Mouse (Mus musculus): ENCODE data around the gene Ptgis.
A peak's percentile ranks its signal among the peaks of the same experiment; 100 is the strongest.

The Ptgis gene

DNA sequence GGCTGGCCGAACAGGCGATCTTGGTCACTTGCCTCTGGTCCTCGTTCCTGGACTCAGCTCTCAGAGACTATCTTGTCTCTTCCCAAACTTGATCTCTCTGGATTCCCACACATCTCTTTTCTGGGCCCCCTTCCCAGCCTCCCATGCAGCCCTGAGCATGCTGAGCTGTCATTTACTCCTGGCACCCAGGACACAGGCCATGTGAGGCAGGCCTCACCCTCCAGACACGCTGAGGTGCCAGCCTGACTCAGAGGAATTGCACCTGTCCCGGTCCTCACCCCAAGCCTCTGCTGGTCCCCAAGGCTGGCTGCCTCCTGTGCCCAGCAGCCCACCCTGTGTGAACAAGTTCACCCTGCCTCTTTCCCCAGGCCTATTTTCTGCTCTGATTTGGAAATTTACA is 53.3 kb downstream of the Ptgis start:
- DNase-seq = no peak

DNA sequence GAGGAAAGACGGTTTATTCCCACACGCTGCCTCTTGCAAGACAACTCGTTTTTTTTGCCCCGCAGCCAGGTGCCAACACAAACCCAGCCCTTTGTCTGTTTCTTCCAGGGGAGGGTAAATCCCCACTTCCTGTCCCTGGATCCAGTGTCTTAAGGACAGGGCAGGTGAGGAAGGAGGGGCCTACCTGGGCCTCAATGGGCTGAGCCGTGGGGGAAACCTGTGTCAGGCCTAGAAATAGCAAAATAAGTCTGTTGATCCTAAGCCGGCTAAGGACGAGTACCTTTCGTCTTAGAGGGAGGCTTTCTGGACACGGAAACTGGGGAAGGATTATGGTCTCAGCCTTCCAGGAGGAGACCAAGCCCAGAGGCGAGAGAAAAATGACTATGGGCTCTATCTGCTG is 53.9 kb downstream of the Ptgis start:
- DNase-seq = no peak

DNA sequence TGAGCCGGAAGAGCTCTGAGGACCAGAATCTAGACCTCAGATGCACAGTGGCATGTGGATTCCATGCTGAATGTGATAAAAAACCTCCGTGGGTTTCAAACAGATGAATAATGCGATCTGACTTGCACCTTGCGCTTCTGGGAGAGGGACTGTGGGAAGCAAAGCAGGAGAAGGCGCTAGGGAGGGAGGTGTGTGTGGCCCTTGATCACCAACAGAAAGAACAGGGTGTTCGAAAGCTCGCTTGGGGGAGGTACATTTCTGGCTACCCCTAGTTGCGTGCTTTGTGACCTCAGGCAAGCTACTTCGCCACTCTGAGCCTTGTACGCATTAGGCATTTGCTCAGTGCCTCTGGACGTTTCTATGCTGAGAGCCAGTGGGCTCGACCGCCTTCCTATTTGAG is 54.4 kb downstream of the Ptgis start:
- DNase-seq = no peak

DNA sequence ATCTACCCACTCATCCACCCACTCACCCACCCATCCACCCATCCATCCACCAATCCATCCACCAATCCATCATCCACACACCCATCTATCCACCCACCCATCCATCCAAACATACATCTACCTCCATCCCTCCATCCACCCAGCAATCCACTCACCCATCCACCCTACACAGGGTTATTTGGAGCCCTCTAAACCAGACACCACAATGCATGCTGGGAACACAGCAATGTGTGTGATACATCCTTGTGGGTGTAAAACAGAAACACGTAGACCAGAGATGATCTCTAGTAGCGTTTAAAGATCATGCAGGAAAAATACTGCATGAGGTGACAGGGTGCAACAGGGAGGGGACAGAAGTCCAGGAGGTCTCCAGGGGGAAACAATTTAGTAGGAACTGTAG is 55.0 kb downstream of the Ptgis start:
- no peak for DNase-seq

DNA sequence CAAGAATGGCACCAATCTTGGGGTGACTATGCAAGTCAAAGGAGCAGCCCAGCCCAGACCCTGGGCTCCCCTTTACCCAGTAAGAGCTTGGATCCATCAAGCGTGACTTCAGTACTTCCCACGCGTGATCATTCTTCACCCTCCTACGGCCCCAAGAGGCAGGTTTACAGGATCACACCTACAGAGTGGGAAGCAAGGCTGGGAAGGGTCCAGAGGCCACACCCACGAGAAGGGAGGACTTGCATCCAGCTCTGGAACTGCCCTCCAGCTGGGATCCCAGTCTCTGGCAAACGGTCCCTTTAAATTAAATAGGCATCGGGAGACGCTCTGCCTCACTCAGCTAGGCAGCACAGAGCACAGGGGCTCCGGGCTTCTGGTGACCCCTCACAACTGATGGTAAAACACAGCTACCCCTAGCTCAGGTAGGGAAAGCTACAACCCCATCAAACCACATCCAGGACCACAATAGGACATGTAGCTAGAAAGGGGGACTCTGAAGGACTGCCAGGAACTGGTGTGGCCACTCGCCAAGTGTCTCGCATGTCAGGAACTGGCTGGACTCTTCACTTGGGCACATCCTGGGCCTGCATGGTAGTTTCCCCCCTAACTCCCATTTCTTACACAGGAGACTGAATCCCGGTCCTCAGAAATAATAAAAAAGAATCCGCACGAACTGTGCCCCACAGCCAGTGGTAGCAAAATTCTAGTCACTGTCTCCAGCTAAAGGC is 58.6 kb downstream of the Ptgis start:
- DNase-seq = no peak

DNA sequence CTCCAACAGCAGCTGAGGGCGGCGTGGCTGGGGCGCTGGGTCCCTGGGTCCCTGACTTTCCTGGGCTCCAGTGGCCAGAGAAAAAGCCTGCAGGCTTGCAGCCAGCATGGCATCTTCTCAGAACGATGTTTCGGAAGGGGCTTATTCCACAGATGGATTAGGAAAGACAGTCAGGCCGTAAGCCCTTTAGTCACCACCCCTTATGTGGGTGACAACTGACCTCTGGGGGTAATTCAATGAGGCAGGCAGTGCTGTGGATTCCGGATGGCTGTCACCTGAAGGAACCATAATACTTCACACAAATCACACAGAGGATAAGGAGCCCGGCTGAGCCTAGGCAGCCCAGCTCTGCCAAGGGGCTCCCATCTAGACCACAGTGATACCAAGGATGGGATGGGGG is 59.3 kb downstream of the Ptgis start:
- no peak for DNase-seq

DNA sequence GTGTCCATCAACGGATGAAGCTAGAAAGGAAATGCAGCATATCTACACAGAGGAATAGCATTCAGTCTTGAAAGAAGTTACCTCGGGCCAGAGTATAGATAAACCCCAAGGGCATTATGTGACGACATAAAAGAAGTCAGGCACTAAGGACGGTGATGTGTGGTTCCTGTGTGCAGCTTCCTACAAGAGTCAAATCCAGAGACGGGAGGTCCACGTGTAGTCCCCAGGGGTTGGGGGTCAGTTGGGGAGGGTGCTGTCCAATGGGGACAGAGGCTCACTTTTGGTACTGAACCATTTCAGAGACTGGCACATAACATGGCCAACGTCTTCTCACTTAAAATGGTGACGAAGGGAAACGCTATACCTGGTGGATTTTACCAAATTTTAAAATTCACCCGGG is 61.1 kb downstream of the Ptgis start:
- no peak for DNase-seq

DNA sequence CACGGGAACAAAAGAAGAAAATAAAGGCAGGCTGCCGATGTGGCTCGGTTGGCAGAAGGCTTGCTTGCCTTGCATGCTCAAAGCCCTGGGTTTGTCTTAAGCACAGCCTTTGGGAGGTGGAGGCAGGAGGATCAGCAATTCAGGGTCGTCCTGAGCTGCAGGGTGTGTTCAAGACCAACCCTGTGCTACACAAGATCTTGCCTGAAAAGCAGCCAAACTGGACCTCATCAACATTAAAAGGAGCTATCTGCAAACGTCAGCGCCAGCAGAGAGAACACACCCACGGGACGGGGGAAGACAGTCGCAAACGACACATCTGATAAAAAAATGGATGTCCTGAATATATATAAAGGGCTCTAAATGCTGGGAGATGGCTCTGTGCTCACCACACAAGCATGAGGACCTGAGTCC is 63.2 kb downstream of the Ptgis start:
- DNase-seq = no peak

DNA sequence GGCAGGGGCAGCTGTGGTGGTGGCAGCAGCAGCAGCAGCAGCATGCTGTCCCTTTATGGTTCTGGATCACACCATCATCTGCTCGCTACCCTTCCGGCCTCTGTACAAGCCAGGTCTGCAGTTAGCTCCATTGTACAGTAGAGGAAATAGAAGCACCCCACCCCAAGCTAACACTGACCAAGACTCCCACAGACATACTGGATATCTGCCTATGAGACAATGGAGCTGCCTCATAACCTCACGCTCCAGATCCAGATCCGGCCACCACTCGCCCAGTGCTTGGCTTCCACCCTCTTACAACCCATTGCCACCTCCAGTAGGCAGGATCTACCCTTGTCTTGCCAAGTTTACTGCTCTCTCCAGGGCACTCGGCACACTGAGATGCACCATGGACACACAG is 65.1 kb downstream of the Ptgis start:
- DNase-seq = no peak

DNA sequence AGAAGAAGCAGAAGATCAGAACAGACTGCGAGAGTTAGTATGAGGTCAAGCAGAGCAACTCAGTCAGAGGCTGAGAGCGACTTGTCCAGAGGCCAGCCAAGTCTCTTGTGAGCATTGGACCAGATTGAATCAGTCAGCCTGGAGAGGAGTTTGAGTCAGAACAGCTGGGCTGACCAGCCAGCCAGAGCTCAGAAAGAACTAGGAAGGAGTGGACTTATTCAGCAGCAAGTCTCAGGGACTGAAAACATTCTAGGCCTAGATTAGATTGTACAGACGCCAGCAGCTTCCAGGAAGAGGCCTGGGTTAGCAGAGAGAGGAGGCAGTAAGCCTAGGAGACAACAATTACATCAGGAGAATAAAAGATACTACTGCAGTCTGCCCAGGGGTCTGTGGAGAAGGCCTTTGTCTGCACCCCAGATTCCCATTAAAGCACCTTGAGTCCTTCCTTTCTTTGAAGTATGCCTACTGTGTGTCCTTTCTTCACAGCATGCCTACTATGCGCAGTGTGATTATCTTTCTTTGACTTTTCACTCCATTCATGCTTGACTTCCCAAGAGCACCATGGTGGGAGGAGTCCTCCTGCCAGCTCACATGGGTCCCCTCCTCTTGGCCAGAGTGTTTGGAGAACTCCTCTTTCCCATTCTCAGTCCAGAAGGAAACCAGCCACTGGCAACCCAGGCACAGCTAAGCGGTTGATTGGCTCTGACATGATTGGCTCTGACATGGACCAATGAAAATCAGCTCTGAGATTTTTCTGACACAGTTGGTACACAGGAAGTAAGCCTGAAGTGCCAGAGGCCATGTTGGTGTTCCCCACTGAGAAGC is 67.1 kb downstream of the Ptgis start:
- DNase-seq = peak; percentile 54

DNA sequence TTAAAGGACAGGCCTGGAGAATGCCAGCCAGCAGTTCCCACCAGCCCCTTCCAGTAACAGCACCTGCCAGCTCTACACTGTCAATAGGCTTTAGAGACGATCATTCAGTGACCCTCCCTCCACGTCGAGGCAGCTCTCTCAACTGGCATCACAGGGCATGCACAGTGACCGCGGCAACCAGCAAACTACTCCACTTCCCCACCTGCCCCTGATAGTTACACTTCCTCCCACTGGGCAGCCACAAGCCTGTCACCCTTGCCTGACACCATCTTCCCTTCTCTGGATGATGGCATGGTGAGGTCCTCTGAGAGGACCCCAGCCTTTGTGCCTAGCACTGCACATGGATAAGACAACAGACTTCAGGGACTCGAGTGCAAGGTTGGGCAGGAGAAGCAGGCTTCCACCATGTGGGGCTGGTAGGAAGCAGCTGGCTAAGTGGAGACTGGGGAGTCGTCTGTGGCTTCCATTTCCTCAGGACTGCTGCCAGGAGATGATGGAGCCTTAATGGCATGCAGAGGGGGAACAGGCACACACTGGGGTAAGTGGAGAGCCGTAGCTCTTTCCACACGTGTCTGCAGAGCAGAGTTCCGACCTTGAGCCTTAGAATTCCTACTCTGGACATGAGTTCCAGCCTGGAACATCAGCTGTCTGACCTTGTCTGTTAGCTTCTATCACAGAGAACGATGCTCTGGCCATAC is 72.7 kb downstream of the Ptgis start:
- peak; percentile 29 for DNase-seq

DNA sequence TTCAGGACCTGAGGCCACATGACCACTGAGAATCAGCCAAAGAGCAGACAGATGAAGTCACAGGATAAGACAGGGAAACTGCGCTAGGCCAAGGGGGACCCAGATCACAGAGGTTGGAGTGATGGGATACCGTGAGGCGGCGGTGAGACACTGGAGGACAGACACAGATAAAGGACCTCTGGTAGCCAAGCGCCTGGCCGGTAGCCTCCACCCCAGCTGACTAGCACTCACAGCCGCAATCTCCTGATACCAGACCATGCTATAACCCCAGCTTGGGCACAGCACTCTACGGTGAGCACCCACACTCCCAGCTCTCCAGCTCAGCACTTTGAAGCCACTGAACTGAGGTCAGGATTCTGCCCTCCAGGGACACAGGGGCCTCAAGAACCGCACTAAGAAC is 76.8 kb downstream of the Ptgis start:
- no peak for DNase-seq

DNA sequence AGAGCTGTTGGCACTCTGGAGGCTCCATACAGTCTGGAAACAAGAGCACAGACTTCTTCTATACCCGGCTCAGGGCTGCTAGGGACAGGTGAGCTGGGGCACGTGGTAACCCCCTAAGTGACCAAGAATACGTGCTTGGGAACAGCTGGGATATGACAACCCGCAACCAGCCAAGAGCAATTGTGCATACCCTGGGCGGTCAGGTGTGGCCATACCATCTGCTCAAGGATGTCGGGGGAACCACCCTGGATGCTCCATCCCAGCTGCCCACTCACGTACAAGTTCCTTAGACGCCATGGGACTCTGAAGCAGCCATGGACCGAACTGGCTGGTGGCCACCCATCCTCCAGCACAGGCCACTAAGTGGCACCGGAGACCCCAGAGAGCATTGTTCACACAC is 77.3 kb downstream of the Ptgis start:
- DNase-seq = no peak

DNA sequence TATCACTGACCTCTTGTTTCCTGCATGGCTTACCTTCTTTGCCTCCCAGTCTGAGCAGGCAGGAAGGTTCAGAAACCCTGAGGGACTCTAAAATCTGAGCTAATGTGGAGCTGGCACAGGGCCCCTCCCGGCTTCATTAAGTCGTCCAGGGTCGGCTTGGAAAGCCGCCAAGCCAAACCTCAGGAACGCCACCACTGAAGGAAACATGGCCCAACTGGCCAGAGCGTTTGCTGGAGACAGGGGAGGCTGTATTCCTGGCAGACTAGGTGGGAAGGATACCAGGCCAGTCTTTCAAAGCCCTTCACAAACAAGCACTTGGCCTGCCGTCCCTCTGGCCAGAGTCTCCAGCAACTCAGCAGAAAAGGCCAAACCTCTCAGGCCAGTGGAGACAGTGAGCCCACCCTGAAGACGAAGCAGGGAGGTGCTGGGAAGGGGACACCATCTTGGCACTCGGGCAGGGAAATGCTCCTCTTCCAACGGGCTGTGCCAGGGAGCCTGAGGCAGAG is 77.8 kb downstream of the Ptgis start:
- peak; percentile 30 for DNase-seq

DNA sequence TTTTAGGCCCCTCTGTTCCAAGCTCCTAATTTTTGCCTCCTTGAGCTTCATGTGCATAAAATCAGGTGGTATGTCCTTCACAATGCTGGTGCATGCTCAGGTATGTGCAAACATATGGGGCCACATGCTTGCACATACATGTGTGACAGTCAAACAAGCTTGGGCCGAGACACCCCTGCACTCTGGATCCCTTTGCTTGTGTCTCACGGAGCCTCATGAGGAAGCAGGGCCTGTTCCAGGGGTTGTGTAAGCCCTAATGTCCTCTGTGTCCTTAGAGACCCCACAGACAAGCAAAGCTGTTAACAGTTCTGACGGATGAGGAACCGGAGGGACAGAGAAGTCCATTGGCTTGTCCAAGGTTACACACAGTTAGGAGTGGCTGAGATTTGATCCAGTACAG is 80.7 kb downstream of the Ptgis start:
- no peak for DNase-seq

DNA sequence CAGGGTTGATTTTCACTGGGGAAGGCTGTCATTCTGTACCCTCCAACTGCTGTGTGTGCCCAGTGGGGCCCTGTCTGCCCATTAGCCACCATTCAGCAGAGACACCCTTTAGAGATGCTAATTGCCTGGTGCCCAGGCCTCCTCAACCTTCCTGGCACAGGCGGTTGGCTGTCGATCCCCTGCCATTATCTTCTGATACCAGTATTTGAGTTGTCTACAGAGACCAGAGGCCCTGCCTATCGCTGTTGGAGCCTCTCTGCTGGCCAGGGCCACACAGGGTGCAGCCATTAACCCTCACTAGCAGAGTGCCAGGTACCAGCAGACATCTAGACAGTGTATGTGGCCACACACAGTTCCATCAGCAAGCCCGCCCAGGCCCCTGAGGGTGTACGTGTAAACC is 81.6 kb downstream of the Ptgis start:
- no peak for DNase-seq

DNA sequence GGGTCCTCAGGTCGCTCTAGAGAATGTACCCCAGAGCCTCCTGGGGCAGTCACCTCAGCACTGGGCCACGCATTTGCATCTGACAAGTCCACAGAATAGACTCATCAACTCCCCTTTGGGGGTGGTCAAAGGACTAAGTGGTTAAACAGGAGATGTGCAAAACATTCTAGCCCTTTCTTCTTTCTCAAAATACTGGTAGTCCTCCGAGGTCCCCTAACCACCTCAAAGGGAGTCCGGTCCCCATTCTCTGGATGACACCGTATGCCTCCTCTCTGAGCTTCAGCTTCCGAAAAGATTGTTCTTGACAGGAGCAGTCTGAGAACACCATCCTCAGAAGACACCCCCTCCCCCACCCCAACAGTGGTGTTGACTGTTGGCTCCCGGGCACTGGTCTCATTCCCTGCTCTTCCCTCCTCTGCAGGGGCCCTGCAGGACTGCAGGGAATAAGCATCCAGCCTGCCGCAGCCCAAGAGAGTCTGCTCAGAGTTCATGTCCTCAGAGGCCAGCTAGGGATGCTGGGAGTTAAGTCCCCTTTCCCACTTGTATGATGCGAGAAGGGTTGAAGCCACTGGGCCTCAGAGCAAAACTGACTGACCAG is 84.2 kb downstream of the Ptgis start:
- no peak for DNase-seq

DNA sequence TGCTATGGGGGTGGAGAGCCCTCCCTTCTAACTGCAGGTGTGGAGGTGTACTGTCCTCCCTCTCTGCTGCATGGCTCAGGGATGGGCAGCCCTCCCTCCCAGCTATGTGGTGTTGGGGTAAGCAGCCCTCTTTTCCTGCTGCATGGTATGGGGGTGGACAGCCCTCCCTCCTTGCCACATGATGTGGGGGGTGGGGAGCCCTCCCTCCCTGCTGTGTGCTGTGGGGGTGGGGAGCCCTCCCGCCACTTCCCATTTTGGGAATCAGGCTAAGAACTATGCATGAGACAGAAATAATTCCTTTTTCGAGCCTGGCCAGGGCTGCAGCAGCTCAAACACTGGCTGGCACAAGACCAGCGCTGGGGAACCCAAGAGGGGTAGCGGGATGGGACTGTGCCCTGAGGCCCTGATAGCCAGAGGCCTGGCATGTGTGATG is 84.8 kb downstream of the Ptgis start:
- DNase-seq = no peak

DNA sequence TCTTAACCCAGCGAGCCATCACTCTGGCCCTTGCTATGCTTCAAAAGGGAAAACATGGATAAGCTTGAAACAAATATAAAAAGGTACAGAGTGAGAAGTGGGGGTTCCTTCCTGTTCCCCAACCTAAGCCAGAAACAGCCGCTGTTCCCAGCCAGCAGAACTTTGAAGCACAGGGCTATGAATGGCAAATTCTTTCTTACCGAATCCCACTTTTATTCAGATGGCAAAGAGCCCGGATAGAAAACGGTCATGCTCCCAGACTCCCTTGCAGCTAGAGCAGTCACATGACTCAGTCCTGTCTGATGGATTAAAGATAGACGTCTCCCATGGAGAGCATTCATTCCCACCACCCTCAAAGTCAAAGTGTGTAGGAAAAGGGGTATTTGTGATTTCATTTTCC is 89.5 kb downstream of the Ptgis start:
- DNase-seq = no peak

DNA sequence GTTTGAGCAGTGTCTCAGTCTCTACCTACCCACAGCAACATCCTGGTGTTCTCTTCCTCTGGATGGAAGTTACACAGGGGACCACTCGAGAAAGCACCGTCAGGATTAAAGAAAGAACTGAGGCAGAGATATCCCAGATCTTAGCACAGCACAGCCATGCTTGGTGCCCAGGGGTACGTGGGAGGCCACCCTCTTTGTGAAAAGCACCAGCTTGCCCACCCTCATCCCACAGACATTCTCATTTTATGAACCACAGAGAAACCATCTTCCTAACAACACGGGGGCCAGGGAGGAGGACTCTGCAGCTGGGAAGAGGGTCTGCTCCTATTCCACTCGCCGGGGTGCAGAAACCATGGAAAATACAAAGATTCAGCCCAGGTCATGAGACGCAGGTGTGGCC is 90.3 kb downstream of the Ptgis start:
- no peak for DNase-seq

DNA sequence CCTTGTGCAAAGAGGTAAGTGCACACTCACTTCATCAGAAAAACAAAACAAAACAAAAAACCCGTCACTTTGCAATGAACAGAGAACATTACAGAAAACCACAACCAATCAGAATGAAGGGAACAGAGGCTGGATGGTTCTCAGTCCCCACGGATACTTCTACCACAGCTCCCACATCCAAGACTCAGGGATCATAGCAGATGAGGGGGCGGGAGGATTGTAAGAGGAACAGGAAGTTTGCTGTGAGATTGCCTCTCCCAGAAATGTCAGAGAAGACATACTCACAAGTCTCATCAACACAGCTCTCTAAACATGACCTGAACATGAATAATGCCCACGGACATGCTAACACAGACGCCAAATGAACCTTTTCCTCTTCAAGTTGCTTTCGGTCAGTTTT is 91.4 kb downstream of the Ptgis start:
- no peak for DNase-seq

DNA sequence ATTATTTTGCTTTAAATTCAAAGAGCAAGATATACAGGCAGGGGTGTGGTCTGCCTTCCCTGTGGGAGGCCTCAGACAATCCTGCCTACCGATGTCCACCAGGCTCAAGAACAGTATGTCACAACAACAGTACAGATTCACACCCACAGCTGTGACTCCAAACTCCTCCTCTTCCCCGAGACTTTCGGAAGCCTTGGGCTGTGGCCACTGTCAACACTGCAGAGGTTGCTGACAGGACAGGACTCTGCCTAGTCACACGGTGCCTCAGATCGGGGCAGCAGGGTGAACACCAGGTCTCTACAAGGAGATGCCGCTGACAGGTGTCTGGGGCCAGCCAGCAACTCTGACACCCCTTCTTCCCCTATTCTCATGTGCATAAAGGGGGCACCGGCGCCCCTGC is 92.7 kb downstream of the Ptgis start:
- peak; percentile 20 for DNase-seq

DNA sequence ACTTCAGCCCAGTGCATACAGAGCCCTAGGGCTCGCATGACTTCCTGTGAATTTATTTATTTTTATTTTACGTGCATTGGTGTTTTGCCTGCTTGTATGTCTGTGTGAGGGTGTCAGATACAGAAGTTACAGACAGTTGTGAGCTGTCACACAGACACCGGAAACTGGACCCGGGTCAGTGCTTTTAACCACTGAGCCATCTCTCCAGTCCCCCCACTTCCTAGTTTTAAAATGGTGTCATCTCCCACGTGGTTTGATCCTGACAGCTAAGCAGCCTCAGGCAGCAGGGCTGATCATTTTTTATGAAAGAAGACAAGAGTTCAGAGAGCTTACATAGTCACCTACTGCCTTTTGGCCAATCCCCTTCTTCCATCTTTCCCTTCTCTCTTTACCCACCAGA is 94.5 kb downstream of the Ptgis start:
- DNase-seq = no peak

Data from kidney, adult 11 months (tissue).